Mouse (Mus musculus): ENCODE results near the gene Gm37240.

Gm37240 gene

DNA sequence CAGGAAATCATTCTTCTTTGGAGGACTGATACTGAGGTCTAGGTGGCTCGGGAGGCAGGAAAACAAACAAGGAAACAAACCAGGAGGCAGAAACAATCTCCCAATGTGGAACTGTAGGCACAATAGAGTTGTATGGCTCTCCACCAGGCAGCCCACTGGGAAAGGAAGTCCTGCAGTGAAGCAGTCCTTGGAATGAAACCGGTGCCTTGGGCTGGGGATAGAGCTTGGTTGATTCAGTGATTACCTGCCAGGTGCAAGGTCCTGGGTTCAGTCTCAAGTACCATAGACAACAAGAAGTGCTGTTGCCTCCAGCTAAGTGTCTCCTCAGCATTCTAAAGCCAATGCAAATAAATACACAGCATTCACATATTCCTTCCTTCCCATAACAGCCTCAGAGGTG, 778.1 kb downstream of the Gm37240 start:
- DNase-seq = no peak

DNA sequence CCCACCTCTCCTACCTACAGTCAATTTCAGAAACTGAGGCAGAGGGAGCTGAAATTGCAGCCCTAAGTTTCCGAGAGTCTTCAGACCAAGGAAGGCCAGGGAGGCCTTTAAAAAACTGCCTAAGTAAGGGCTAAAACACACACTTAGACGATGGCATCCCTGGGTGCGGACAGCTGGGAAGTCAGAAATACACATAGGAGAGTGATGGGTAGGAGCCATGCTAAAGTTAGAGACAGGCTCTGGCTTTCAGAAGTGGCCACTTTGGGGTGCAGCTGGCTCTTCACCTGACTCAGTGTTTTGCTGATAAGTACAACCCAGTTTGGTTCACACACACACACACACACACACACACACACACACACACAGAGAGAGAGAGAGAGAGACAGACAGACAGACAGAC, 778.9 kb downstream of the Gm37240 start:
- DNase-seq = no peak

DNA sequence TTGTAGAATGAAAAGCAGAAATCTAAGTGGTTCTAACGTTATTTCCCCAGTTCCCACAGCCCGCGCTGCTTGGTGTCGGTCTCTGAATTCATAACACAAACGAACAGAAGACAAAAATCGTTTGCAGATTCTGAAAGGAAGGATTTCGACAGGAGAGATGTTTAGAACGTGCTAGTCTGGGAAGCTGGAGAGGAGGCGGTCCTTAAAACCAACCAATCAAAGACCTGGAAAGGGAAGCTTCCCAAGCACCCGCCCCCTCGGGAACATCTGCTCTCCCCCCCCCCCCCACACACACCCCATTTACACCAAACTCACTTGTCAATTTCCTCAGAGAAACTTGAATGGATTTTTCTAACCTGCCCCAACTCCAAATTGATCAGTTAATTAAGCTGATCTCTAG, 780.4 kb downstream of the Gm37240 start:
- no peak for DNase-seq

- no peak for DNase-seq
Measured at GRCm38 (mm10) chr3:85104301-85104700, 783.0 kb downstream of the Gm37240 start.

GRCm38 (mm10) chr3:85080882-85081558, 806.3 kb downstream of the Gm37240 start:
- DNase-seq = peak in 1 of 2 experiments; percentile 2

- no peak for DNase-seq
Measured at GRCm38 (mm10) chr3:85064113-85064512, 823.2 kb downstream of the Gm37240 start.

GRCm38 (mm10) chr3:85060153-85060552, 827.2 kb downstream of the Gm37240 start:
- DNase-seq = no peak

GRCm38 (mm10) chr3:85057245-85057644, 830.1 kb downstream of the Gm37240 start:
- DNase-seq = no peak

DNA sequence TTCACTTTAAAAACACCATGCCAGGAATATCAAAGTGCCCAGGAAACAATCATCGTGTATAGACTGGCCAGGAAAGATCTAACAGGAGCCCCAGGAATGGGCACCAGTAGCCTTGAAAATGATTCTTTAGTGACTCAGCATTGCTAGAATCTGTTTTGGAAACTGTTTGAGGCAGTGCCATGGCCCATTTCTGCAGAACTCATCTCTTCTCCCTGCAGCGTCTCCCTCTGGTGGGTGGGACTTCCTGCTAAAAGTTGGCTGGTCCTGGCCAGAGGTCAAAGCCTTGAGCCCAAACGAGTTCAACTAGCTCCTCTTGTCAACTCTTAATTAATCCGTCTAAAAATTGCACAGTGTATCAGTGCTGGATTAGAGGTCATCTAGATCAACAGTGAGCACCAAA, 833.8 kb downstream of the Gm37240 start:
- no peak for DNase-seq

DNA sequence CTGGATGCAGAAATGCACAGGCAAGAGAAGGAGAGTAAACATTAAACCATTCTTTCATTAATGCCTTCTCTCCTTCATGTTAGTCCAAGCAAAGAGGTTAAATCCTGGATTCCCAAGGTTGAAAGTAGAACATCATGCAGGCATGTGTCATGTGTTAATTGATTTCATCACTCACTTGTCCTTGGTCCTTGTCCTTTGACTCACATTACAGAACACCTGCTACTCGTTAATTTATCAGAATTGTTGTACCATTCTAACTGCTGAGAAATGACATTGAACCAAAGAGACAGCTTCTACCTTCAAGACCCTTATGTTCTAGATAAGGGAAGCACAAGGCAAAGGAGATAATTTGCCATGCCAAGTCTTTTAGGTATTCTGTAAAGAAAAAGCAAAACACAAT, 835.1 kb downstream of the Gm37240 start:
- no peak for DNase-seq

DNA sequence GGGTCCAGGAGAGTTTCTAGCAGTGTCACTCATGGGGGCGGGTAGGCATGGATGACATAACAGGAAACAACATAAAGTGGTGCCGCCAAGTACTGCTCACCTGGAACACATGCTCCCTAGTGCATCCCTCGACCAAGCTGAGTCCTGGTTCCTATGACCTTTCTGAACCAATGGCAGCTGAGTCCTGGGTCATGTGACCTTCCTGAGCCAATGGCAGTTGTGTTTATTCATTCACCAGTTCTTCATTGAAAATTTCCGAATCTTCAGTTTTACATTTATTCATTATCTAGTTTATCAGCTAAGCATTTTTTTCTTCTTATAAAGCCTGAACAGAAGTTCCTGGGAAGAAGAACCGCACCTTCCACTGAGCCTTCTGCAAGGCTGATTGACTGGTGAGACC, 838.7 kb downstream of the Gm37240 start:
- no peak for DNase-seq

DNA sequence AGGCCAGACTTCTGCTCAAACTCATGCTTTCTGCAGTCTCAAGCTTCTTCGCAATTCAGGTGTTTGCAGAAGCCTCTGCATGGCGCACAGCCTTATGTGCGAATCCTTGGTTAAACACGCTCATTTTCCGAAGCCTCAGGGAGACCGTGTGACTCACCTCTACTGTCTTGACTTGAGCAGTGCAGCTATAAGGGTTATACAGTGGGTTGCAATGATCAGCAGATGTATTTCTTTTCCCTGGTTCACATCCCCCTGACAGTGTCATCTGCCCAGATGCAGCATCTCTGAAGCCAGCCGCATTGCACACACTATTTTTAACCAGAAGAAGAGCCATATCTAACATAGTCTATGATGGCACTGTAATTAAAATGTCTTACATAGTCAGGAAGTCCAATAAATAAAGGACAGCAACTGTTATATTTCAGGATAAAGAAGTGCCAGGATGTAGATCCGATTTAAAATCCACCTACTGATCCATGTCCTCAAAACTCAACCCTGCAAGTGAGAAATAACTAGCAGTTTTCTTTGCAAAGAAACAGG, 843.6 kb downstream of the Gm37240 start:
- no peak for DNase-seq

- no peak for DNase-seq
Measured at GRCm38 (mm10) chr3:85042126-85042525, 845.2 kb downstream of the Gm37240 start.

DNA sequence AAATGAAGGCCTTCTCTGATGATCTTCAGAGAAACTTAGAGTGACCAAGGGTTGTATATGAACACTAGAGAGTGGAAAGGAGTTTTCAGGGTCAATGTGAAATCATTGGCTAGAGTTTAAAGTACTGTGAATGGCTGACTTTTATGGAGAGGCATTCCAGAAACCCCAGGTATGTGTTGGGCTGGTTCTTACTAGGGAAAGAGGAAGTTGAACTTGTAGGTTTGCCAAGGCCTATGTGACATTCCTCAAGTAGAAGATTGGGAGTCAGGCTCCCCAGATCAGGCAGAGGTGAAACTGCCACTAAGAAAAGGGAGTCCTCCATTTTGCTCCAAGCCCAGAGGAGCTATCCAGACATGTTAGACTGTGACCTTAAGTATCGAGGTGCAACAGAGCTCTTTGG, 858.2 kb downstream of the Gm37240 start:
- DNase-seq = peak in 1 of 2 experiments; percentile 12

- DNase-seq = peak; percentile 43 to 66
Measured at GRCm38 (mm10) chr3:85024817-85025705, 862.3 kb downstream of the Gm37240 start.

DNA sequence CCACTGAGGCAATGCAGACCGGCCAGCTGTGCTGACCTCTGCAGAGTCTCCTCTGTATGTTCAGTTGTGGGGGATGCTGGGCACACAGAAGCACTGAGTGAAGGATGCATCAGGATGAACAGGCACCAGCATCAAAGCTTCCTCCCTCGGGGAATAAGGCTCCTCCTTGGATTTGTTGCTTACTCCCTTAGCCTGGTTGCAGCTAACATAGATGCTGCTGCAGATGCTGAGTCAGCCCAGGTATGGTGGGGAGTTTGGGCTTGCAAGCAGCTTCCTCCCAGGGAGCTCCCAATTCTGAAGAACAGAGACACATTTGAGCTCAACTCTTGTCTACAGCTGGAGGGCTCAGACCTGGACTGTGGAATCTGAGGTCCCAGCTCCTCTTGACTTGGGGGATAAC, 863.1 kb downstream of the Gm37240 start:
- DNase-seq = no peak

DNA sequence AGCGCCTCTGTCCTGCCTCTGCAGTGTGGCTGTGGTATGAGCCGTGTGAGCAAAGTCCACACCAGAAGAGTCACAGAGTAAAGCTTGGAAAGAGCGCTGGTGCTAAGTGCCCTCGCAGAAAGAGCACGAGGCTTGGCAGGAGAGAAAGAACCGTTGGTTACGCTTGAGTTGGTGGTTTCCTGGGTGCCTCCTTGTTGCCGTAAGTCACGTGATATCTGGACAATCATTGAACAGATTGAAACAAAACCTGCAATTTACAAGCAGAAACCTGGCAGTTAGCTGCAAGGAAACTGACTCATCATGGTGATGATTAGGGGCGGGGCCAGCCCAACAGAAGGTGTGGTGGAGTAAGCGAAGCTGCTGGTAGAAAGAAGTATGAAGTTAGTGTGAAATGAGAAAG, 864.5 kb downstream of the Gm37240 start:
- peak; percentile 70 to 85 for DNase-seq

DNA sequence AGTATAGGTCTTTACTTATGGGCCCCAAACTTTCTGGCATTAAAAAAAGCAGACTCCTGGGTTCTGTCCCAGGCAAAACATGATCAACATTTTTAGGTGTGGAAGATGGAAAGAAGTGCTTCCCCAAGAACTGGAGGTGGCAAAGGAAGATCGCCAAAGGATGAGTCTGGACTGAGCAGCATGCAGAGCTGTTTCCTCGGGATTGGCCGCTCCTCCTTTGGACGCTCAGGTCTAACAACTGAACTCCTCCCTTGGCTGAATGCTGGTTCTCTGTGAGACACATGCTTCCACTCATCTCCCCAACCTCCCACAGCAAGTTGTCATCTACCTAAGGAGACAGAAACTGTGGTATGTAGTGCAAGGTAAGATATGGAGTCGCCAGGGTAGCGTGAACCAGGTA, 865.5 kb downstream of the Gm37240 start:
- DNase-seq = no peak

DNA sequence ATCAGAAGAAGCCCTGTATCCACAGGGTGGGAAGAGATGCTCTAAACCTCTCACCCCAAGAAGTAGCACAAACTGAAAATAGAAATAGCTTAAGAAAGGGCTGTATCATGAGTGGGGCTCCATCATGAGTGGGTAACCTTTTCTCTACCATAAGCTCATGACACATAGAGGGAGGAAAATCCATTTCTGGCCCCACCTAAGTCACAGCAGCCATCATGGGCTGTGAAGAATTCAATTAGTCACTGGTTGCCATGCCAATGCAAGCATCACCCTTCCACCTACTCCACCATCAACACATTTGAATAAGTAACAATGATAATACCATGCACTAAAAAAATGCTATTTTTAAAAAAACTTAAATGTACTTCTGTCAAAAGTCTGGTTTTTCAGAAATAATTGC, 867.2 kb downstream of the Gm37240 start:
- DNase-seq = no peak

GRCm38 (mm10) chr3:85015667-85016066, 871.7 kb downstream of the Gm37240 start:
- DNase-seq = no peak

DNA sequence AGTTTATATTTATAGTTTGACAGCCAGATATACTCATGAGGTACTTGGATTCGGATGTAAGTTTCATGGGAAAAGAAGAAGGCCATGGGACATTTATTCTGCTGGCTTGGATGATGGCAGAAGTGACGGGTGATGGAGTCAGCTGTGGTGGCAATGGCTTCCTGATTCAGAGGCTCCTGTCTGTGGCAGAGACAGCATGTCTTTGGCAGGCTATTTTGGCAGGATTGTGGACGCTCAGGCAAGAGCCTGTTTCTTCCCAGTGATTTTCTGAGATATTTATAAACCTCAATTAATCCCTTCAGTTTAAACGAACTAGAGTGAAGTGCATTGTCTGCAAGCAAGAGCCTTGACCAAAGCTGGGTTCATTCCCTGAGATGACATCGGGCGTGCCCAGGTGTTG, 874.4 kb downstream of the Gm37240 start:
- no peak for DNase-seq

GRCm38 (mm10) chr3:85005257-85005656, 882.1 kb downstream of the Gm37240 start:
- no peak for DNase-seq

- no peak for DNase-seq
Measured at GRCm38 (mm10) chr3:84988880-84989279, 898.4 kb downstream of the Gm37240 start.

DNA sequence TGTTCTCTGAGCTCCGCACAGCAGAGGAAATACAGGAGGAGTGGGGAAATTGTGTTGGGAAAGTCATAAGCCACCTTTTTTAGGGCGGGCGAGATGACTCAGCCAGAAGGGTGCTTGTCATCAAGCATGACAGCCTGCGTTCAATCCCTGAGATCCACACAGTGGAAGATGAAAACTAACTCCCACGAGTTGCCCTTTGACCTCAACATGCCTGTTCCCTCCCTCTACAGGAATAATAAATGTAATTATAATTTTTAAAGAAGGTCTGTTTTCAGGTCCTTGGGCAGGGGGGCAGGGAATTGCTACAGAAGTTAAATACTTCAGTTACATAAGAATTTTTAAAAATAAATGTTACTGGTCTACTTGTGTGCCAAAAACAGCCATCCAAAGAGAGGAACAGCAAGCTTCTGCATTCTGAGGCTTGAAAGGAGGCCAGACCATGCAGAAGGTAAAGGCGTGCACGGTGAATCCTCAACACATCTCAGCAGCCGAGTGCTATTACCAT, 902.1 kb downstream of the Gm37240 start:
- DNase-seq = no peak
